Mouse (Mus musculus): ENCODE data around the gene Ugt1a1.

- TF ChIP-seq CTCF (IDR thresholded peaks at IDR 0.05; ENCODE audit: borderline replicate concordance, control insufficient read depth, extremely low read depth, insufficient read depth, low read length, poor library complexity) (no peak), POLR2A (IDR thresholded peaks at IDR 0.05; ENCODE audit: control insufficient read depth, extremely low read depth, insufficient read depth, low read length, poor library complexity) (no peak)
Measured at GRCm38 (mm10) chr1:88165711-88166110, 46.0 kb upstream of the Ugt1a1 start, which contains the start of gene Ugt1a5.
